Mouse (Mus musculus): ENCODE data around the gene Prrt1. TPM values are rescaled to one million over a fixed set of nuclear protein-coding genes. Genes with fewer than 3 reads are reported as not detected.

The Prrt1 gene
- polyA plus RNA-seq, 1 experiment from 2014 or later, result 0.25 TPM

DNA sequence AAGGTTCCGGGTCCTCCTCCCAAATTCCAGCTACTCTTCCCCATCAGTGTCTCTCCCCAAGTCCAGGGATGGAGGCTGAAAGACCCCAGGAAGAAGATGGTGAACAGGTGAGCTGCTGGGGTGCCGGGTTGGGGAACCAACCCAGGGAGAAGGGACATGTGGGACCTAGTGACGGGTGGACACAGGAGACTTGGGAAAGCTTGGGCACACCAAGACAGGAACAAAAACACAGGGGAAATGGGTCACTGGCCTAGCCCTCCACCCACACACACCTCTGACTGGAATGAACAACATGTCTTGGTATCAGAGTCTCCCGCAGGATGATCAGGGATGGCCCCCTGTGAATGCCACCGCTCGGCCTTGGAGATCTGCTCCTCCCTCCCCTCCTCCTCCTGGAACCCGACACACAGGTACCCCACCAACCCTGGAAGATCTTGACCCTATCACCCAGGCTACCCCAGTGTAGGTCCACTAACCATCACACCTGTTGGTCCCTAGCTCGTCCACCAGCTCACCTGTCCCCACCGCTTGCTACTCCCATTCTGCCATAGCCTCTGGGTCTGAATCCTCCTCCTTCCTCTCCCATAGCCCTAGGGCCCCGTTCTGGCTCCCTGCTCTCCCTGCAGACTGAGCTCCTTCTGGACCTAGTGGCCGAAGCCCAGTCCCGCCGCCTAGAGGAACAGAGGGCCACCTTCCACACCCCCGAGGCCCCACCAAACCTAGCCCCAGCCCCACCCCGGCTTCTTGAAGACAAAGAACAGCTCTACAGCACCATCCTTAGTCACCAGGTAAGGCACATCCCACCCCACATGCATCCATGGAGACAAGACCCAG is 39.0 kb upstream of the Prrt1 start:
- H3K36me3 ChIP-seq, result peaks cover 15% of the 10 kb centered on the region
- no peaks in the 10 kb centered on the region for H3K9me3 ChIP-seq
- peak overlapping the region; percentile 99; the same call in 1 of the 2 replicates for H3K27ac ChIP-seq
- WGBS, result 73% methylated on average over 15 of the region's 15 CpGs
- peak overlapping the region; percentile 98 for H3K4me2 ChIP-seq (replicated peaks)
- no peaks in the 10 kb centered on the region for H3K27me3 ChIP-seq
- ATAC-seq (ENCODE audit: low FRiP score, low read depth), result no peak
- peak overlapping the region; percentile 91; the same call in 1 of the 2 replicates for H3K4me3 ChIP-seq
- H3K4me1 ChIP-seq, result peaks cover 71% of the 10 kb centered on the region
- H3K9ac ChIP-seq, result 0 out of 2 replicates have a peak overlapping the region, but pooled peaks have one; percentile 98

DNA sequence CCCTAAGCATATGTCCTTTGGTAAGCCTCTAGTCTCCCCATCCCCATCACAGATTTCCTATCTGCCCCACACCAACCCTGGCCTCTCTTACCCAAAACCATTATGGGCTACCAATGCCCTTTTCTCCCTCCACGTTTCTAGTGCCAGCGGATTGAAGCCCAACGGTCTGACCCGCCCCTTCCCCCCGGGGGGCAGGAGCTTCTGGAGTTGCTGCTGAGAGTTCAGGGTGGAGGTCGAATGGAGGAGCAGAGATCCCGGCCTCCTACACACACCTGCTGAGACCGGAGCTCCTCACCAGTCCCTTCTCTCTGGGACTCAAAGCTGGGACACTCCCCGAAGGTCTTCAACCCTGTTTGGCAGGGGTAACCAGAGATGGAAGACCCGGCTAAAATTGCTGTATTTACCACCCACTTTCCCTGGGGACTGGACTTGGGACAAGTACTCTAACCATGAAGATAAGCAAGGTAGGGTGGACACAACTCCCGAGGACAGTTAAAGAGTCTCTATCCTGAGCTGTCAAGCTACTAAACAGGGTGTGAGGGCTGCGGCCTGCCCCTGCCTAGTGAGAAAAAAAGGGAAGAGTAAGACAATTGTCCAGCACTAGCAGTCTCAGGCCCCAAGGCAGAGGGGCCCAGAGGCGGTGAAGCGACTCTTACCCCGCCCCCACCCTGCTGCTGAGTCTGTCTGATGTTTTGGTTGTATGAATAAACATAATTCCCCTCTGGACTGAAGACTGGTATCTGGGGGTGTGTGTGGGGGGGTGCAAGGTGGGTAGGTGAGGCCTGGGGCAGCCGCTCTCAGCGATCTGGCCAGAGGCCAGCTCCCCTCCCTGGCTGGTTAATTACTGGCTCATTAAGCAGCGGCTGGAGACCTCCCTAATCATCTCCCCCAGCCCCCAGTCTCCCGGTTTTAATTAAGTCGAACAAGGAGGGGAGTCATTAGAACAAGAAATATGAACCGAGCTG is 38.0 kb upstream of the Prrt1 start, which contains the start of gene Pbx2:
Pbx2 (plus strand) TSS at position 238 of the 965 bp plus-strand sequence.
- Histone ChIP-seq H3K27me3 (no peaks in the 10 kb centered on the region), H3K36me3 (peaks cover 24% of the 10 kb centered on the region), H3K4me2 (replicated peaks) (peak within 1 kb of the TSS; percentile 98), H3K4me1 (peaks cover 72% of the 10 kb centered on the region), H3K9me3 (no peaks in the 10 kb centered on the region), H3K27ac (peak within 1 kb of the TSS; percentile 99), H3K4me3 (peak within 1 kb of the TSS; percentile 91), H3K9ac (peak within 1 kb of the TSS; percentile 98)
- ATAC-seq (ENCODE audit: low FRiP score, low read depth), result no peak
- 7% methylated on average over 21 of the region's 21 CpGs for WGBS

DNA sequence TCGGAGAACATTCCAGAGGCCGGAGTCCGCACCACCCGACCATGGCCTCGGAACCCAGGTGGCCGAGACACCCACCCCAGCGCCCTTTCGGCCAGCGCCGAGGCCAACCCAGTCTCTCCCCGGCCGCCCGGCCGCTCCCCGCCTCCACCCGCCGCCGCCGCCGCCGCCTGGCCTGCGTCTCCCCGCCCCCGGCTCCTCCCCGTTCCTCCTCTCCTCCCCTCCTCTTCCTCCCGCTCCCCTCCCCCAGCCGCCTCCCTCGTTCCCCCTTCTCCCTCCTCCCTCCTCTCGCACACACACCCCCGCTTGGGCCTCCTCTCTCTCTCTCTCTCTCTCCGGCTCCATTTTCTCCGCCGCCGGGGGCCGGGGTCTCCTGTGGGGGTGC is 37.3 kb upstream of the Prrt1 start:
- Histone ChIP-seq H3K9me3 (no peaks in the 10 kb centered on the region), H3K4me2 (replicated peaks) (peak overlapping the region; percentile 98), H3K27ac (peak overlapping the region; percentile 99), H3K4me3 (peak overlapping the region; percentile 91), H3K27me3 (no peaks in the 10 kb centered on the region), H3K4me1 (peaks cover 76% of the 10 kb centered on the region), H3K9ac (peak overlapping the region; percentile 98), H3K36me3 (peaks cover 29% of the 10 kb centered on the region)
- ATAC-seq (ENCODE audit: low FRiP score, low read depth), result peak; percentile 42
- 1% methylated on average over 24 of the region's 35 CpGs for WGBS

DNA sequence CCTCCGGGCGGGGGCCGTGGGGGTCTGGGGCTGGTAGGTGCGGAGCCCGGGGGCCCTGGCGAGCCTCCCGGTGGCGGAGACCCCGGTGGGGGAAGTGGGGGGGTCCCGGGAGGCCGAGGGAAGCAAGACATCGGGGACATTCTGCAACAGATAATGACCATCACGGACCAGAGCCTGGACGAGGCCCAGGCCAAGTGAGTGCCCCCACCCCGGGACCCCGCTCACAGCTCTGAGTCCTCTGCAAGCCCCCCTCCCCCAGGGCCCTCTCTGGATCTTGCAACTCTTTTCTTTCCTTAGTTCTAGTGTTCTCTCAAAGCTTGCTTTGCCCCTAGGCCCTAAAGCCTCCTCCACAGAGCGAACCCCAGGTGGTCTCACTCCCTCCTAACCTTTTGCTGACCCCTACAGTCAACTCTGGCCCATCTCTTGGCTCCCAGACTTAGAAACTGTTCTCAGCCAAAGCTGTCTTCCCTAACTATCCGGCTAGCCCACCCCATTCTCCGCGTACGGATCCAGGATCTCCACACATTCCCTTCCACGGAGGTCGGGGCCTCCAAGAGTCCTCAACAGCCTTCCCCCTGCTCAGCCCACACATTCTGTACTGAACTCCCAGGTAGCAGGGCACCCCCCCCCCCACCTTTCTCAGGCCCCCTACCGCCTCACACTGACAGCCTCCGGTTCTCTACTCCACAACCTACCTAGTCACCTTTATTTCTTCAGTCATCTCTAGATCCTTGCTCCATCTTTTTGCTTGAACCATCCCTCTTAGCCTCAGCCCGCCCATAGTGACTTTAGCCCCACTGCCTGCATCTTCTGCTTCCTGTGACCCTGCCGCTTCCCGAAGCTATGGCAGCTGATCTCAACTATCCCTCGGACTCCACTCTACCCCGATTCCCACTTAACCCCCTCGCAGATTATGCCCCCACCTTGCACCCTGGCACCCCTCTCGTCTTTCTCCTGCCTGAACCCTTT is 36.5 kb upstream of the Prrt1 start:
- Histone ChIP-seq H3K4me1 (peaks cover 81% of the 10 kb centered on the region), H3K36me3 (peaks cover 29% of the 10 kb centered on the region), H3K4me2 (replicated peaks) (peak overlapping the region; percentile 98), H3K9ac (peak overlapping the region; percentile 98), H3K27ac (peak overlapping the region; percentile 99), H3K4me3 (peak overlapping the region; percentile 91), H3K27me3 (no peaks in the 10 kb centered on the region), H3K9me3 (no peaks in the 10 kb centered on the region)
- peak; percentile 22; the same call in 1 of the 2 replicates for ATAC-seq (ENCODE audit: low FRiP score, low read depth)
- under 1% methylated on average over 32 of the region's 32 CpGs for WGBS

DNA sequence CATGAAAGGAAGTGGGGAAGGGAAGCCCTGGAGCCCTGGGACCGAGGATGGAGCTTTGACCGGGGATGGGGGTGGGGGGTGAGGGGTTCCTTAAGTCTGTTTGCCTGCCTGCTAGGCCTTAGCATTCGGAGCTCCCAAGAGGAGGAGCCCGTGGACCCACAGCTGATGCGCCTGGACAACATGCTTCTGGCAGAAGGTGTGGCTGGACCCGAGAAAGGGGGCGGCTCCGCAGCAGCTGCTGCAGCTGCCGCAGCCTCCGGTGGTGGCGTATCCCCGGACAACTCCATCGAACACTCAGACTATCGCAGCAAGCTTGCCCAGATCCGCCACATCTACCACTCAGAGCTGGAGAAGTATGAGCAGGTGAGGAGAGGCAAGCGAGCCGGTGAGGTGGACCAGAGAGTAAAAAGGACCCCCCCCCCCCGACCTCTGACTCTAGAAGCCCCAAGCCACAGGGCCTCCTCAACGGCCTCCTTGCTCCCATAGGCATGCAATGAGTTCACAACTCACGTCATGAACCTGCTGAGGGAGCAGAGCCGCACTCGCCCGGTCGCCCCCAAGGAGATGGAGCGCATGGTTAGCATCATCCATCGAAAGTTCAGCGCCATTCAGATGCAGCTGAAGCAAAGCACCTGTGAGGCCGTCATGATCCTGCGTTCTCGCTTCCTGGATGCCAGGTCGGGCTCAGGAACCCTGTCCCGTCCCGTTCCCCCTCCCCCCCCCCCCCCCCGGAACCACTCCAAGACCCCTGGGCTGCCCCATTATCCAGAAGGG is 35.4 kb upstream of the Prrt1 start:
- peaks cover 29% of the 10 kb centered on the region for H3K36me3 ChIP-seq
- H3K27me3 ChIP-seq, result no peaks in the 10 kb centered on the region
- no peak; the same call in 1 of the 2 replicates for ATAC-seq (ENCODE audit: low FRiP score, low read depth)
- H3K9ac ChIP-seq, result peak overlapping the region; percentile 98
- no peaks in the 10 kb centered on the region for H3K9me3 ChIP-seq
- WGBS, result 50% methylated on average over 34 of the region's 34 CpGs
- peak overlapping the region; percentile 91 for H3K4me3 ChIP-seq
- H3K4me1 ChIP-seq, result peaks cover 76% of the 10 kb centered on the region
- H3K4me2 ChIP-seq (replicated peaks), result peak overlapping the region; percentile 98
- peak overlapping the region; percentile 99; the same call in 1 of the 2 replicates for H3K27ac ChIP-seq

DNA sequence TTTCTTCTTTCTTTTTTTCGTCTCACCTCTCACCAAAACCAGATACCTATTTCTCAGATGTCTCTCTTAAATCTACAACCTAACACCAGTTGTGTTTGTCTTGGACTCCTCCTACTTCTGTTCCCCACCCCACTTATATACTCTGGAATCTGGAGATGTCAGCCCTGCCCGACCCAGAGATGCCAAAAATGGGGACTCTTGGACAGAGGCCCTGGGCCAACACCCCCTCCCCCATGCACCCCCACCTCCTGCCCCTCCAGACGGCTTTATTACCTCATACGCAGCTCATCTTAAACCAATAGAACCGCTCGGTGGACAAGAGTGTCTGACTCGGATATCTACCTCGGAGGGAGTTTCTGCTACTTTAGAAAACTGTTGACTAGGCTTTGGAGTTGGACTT is 33.2 kb upstream of the Prrt1 start:
- no peak overlapping the region for H3K4me2 ChIP-seq (replicated peaks)
- WGBS, result 63% methylated on average over 8 of the region's 8 CpGs
- peaks cover 54% of the 10 kb centered on the region for H3K4me1 ChIP-seq
- peaks cover 43% of the 10 kb centered on the region for H3K36me3 ChIP-seq
- no peak overlapping the region; the same call in 1 of the 2 replicates for H3K9ac ChIP-seq
- H3K9me3 ChIP-seq, result no peaks in the 10 kb centered on the region
- H3K4me3 ChIP-seq, result no peak overlapping the region
- no peak overlapping the region for H3K27ac ChIP-seq
- ATAC-seq (ENCODE audit: low FRiP score, low read depth), result no peak
- H3K27me3 ChIP-seq, result no peaks in the 10 kb centered on the region

DNA sequence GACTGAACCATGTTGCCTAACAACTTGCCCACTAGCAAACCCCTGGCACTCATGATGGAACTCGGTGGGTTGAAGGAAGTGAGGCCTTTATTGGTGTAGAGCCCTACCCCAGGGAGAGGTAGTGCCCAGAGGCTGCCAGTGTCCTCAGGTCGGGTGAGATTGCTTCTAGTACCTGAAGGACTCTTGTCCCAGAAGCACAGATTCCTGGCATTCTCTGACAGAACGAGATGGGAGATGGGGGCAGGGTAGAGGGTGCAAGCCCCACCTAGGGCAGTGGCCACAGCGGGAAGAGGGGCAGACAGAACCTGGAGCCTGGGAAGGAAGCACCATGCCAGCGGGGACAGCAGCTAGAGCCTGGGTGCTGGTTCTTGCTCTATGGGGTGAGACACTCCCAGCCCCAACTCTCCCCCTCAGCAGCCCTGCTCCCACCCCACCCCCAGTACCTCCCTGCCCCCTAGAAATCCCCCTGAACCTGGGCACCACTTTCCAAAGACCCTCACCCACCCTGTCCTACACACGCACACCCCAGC is 31.7 kb upstream of the Prrt1 start, which contains the start of gene Ager:
Ager (plus strand) TSS at position 297 of the 530 bp plus-strand sequence.
- Histone ChIP-seq H3K4me2 (replicated peaks) (0 out of 2 replicates have a peak within 1 kb of the TSS, but pooled peaks have one; percentile 7), H3K4me3 (no peak within 1 kb of the TSS), H3K9me3 (no peaks in the 10 kb centered on the region), H3K4me1 (peaks cover 56% of the 10 kb centered on the region), H3K9ac (no peak within 1 kb of the TSS), H3K36me3 (peaks cover 51% of the 10 kb centered on the region), H3K27ac (no peak within 1 kb of the TSS), H3K27me3 (no peaks in the 10 kb centered on the region)
- 22% methylated on average over 6 of the region's 6 CpGs for WGBS
- ATAC-seq (ENCODE audit: low FRiP score, low read depth), result no peak

DNA sequence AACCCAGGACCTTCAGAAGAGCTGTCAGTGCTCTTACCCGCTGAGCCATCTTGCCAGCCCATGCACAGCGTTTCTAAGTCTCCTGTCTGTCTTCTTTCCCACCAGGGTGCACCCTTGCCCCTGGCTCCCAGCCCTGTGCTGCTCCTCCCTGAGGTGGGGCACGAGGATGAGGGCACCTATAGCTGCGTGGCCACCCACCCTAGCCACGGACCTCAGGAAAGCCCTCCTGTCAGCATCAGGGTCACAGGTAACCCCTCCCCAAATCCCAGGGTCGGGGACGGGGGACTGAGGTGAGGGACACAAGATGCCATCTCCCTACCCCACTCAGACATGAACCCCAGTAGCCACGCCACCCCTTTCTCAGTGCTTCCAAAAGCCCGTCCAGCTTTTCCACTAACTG is 29.4 kb upstream of the Prrt1 start:
- peaks cover 41% of the 10 kb centered on the region for H3K36me3 ChIP-seq
- H3K4me1 ChIP-seq, result peaks cover 46% of the 10 kb centered on the region
- 78% methylated on average over 9 of the region's 9 CpGs for WGBS
- H3K27me3 ChIP-seq, result no peaks in the 10 kb centered on the region
- H3K4me2 ChIP-seq (replicated peaks), result no peak overlapping the region
- H3K9ac ChIP-seq, result peak overlapping the region; percentile 8; the same call in 1 of the 2 replicates
- no peak overlapping the region for H3K4me3 ChIP-seq
- no peak for ATAC-seq (ENCODE audit: low FRiP score, low read depth)
- no peaks in the 10 kb centered on the region for H3K9me3 ChIP-seq
- H3K27ac ChIP-seq, result no peak overlapping the region

DNA sequence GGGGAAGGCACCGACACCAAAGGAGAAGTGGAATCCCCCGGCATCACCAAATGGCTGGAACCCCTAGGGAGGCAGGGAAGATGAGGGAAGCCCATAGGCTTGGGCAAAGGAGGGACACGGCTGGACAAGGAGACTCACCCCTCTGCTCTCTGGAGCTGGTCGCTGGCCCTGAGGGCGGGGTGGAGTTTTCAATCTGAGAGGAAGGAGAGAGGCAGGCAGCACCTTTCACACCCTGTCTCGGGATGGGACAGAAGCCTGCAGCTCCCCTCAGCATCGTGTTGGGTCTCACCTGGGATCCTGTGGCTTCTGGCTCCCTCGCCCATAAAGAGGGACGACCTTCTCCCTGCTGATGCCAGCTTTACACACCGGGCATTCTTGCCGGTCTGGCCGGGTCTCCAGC is 27.5 kb upstream of the Prrt1 start:
- peak overlapping the region; percentile 87 for H3K4me2 ChIP-seq (replicated peaks)
- no peak overlapping the region for H3K9ac ChIP-seq
- peaks cover 22% of the 10 kb centered on the region for H3K36me3 ChIP-seq
- WGBS, result 88% methylated on average over 12 of the region's 12 CpGs
- no peak for ATAC-seq (ENCODE audit: low FRiP score, low read depth)
- peak overlapping the region; percentile 69; the same call in 1 of the 2 replicates for H3K4me3 ChIP-seq
- no peaks in the 10 kb centered on the region for H3K27me3 ChIP-seq
- H3K9me3 ChIP-seq, result no peaks in the 10 kb centered on the region
- H3K4me1 ChIP-seq, result peaks cover 38% of the 10 kb centered on the region
- no peak overlapping the region for H3K27ac ChIP-seq

DNA sequence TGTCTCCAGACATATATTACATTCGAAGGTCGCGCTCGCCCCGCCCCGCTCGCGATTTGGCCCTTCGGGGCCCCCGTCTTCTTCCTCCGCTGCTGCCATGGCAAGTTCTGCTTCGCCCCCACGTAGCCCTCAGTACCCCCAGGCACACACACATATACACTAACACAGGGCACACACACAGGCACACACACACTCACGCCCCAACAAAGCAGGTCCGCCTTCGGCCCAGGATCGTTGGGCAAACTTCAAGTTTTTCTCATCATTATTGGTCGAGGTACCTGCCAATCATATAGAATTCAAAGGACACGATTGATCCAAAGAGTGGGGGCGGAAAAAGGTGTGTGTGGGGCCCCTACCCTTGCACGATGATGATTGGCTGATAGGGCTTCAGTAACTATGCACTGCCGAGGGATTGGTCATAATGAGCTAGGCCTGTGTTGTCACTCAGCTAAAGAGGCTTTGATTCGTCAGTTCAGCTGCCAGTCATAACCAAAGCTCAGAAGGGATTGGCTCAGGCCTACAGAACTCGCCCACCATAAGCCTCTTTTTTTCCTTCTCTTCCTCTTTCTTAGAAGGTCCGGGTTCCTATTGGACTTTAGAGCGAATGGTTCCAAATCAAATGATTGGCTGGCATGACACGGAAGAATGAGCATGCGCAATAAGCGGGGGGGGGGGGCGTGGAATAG is 25.8 kb upstream of the Prrt1 start, which contains the start of gene Rnf5:
Rnf5 (minus strand) TSS at position 316 of the 686 bp plus-strand sequence.
- Histone ChIP-seq H3K9ac (peak within 1 kb of the TSS; percentile 80), H3K36me3 (peaks cover 31% of the 10 kb centered on the region), H3K27ac (peak within 1 kb of the TSS; percentile 87), H3K4me3 (peak within 1 kb of the TSS; percentile 92), H3K27me3 (no peaks in the 10 kb centered on the region), H3K4me1 (peaks cover 42% of the 10 kb centered on the region), H3K4me2 (replicated peaks) (peak within 1 kb of the TSS; percentile 98), H3K9me3 (no peaks in the 10 kb centered on the region)
- ATAC-seq (ENCODE audit: low FRiP score, low read depth), result peak; percentile 94
- under 1% methylated on average over 30 of the region's 30 CpGs for WGBS
